ENCODE assay signal across 12 mouse cellular contexts in the genomic region with DNA sequence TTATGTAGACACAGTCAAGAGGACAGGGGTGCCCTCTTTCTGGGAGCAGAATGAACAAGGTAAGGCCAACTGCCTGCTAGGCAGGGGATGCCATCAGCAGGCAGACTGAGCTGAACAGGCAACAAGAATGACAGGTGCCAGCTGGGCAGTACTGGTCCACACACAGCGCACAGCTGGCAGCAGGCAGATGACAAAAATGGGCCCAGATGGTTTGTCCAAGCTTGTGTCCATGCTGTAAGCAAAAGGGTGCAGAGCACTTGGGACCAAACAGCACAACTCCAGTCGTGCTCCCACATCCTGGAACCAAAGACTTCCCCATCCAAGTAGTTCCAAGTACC. TPM values are rescaled to one million over a fixed set of nuclear protein-coding genes. Genes with fewer than 3 reads are reported as not detected.
DNase-seq lines count a peak whose midpoint lies in the region; ATAC-seq and TF ChIP-seq lines count a peak whose summit lies in the region.
"Had no signal": no experiment of that assay in that cellular context is flagged by ENCODE, and none has a peak within 500 bp of the region (broad histone marks: within the 10 kb centered on the region; RNA-seq: fewer than 3 reads in every experiment).

No protein-coding gene starts in this region.

- no peak for ATAC-seq in limb, embryonic 15.5 days (ENCODE audit: insufficient number of reproducible peaks, low FRiP score, low TSS enrichment, low read depth)
- peak; percentile 33; the same call in 1 of the 2 replicates for ATAC-seq in stomach, embryonic 14.5 days (ENCODE audit: insufficient number of reproducible peaks, insufficient read depth, low FRiP score, low read depth)

- peaks cover 66% of the 10 kb centered on the region for H3K4me1 ChIP-seq in hindbrain, embryonic 10.5 days (replicated peaks)
- H3K4me1 ChIP-seq in limb, embryonic 15.5 days = peaks cover 28% of the 10 kb centered on the region
- H3K4me1 ChIP-seq in stomach, embryonic 14.5 days (ENCODE audit: control insufficient read depth, insufficient read depth, low read length) = peaks cover 11% of the 10 kb centered on the region; the same call in 1 of the 2 replicates

- peak overlapping the region; percentile 20; the same call in 1 of the 2 replicates for H3K27ac ChIP-seq in layer of hippocampus, adult 2 months
- H3K27ac ChIP-seq in hindbrain, embryonic 10.5 days = peak overlapping the region; percentile 72
- H3K27ac ChIP-seq in limb, embryonic 15.5 days = no peak overlapping the region
- no peak overlapping the region; the same call in 1 of the 2 replicates for H3K27ac ChIP-seq in stomach, embryonic 14.5 days (ENCODE audit: low read length)

- TF ChIP-seq CTCF in layer of hippocampus, adult 2 months (conservative IDR thresholded peaks at IDR 0.05) = no peak; the same call in 1 of the 2 replicates

- peaks cover 15% of the 10 kb centered on the region; the same call in 1 of the 2 replicates for H3K27me3 ChIP-seq in hindbrain, embryonic 10.5 days (ENCODE audit: insufficient read depth, poor library complexity, severe bottlenecking)
- H3K27me3 ChIP-seq in limb, embryonic 15.5 days = 0 out of 2 replicates have a peak, but pooled peaks cover 4% of the 10 kb centered on the region
- no peaks in the 10 kb centered on the region for H3K27me3 ChIP-seq in stomach, embryonic 14.5 days (ENCODE audit: control insufficient read depth, insufficient read depth, low read length)

- H3K4me2 ChIP-seq in limb, embryonic 15.5 days = no peak overlapping the region
- no peak overlapping the region for H3K4me2 ChIP-seq in stomach, embryonic 14.5 days (replicated peaks; ENCODE audit: low read depth, low read length)

- 0 out of 2 replicates have a peak overlapping the region, but pooled peaks have one; percentile 20 for H3K9ac ChIP-seq in limb, embryonic 15.5 days
- 0 out of 2 replicates have a peak overlapping the region, but pooled peaks have one; percentile 7 for H3K9ac ChIP-seq in stomach, embryonic 14.5 days (replicated peaks; ENCODE audit: low read depth, low read length)

- WGBS in hindbrain, embryonic 10.5 days = 80% methylated on average over 2 of the region's 2 CpGs
- 78% methylated on average over 2 of the region's 2 CpGs for WGBS in limb, embryonic 15.5 days
- 74% methylated on average over 2 of the region's 2 CpGs for WGBS in stomach, embryonic 14.5 days

- no peaks in the 10 kb centered on the region for H3K36me3 ChIP-seq in hindbrain, embryonic 10.5 days
- no peaks in the 10 kb centered on the region for H3K36me3 ChIP-seq in limb, embryonic 15.5 days
- no peaks in the 10 kb centered on the region for H3K36me3 ChIP-seq in stomach, embryonic 14.5 days (ENCODE audit: control insufficient read depth, insufficient read depth, low read length)

- DNase-seq in layer of hippocampus, adult 2 months (ENCODE audit: low spot score in 2 of 2) = no peak
- no peak for DNase-seq in layer of hippocampus, adult 8-10 months (ENCODE audit: low spot score in 2 of 2)
- no peak for DNase-seq in hindbrain, embryonic 10.5 days (ENCODE audit: low spot score)
- DNase-seq in thymus, postnatal 0 days (ENCODE audit: low spot score) = no peak
- no peak for DNase-seq in urinary bladder, postnatal 4 days (ENCODE audit: low spot score in 2 of 2)

- no peaks in the 10 kb centered on the region for H3K9me3 ChIP-seq in hindbrain, embryonic 10.5 days
- H3K9me3 ChIP-seq in limb, embryonic 15.5 days = no peaks in the 10 kb centered on the region
- H3K9me3 ChIP-seq in stomach, embryonic 14.5 days (ENCODE audit: control insufficient read depth, low read depth, low read length) = no peaks in the 10 kb centered on the region

- H3K4me3 ChIP-seq in layer of hippocampus, adult 2 months = no peak overlapping the region
- no peak overlapping the region for H3K4me3 ChIP-seq in hindbrain, embryonic 10.5 days
- no peak overlapping the region for H3K4me3 ChIP-seq in limb, embryonic 15.5 days
- H3K4me3 ChIP-seq in stomach, embryonic 14.5 days (ENCODE audit: low read depth, low read length) = no peak overlapping the region
- H3K4me3 ChIP-seq: erythroblast, embryonic 14.5 days had no signal

RNA-seq across cellular contexts. Expression of a gene that starts 4.1 kb away (rescaled TPM):
- not detected for total RNA-seq in layer of hippocampus, adult 2 months (2021)
- not detected for total RNA-seq in layer of hippocampus, adult 8-10 months (2022)
- polyA plus RNA-seq in hindbrain, embryonic 10.5 days (2016; fragmentation: Nextera tagmentation; extraction: Ambion mirVana) = 0.25 and 0.35 TPM in 2 replicates
- 2.4 and 2.5 TPM in 2 replicates for polyA plus RNA-seq in limb, embryonic 15.5 days (2015; fragmentation: Nextera tagmentation; extraction: Ambion mirVana)
- 5.4 and 5.6 TPM in 2 replicates for polyA plus RNA-seq in stomach, embryonic 14.5 days (2014; fragmentation: Nextera tagmentation; extraction: Ambion mirVana)
- 0.94 and 1.1 TPM in 2 replicates for polyA plus RNA-seq in thymus, postnatal 0 days (2015; fragmentation: Nextera tagmentation; extraction: Ambion mirVana)
- polyA plus RNA-seq: brain, embryonic 14.5 days; erythroblast, embryonic 14.5 days had no signal

RNA-seq across cellular contexts. Expression of a gene that starts 20.6 kb away (rescaled TPM):
- total RNA-seq in layer of hippocampus, adult 2 months (2021) = not detected
- total RNA-seq in layer of hippocampus, adult 8-10 months (2022) = not detected
- polyA plus RNA-seq in hindbrain, embryonic 10.5 days (2016; fragmentation: Nextera tagmentation; extraction: Ambion mirVana) = not detected in 2 replicates
- polyA plus RNA-seq in limb, embryonic 15.5 days (2015; fragmentation: Nextera tagmentation; extraction: Ambion mirVana) = not detected in 2 replicates
- polyA plus RNA-seq in stomach, embryonic 14.5 days (2014; fragmentation: Nextera tagmentation; extraction: Ambion mirVana) = not detected in 2 replicates
- not detected in 2 replicates for polyA plus RNA-seq in thymus, postnatal 0 days (2015; fragmentation: Nextera tagmentation; extraction: Ambion mirVana)
- total RNA-seq: left cerebral cortex, postnatal 14 days had no signal
- polyA plus RNA-seq: brain, embryonic 14.5 days; kidney, embryonic 14.5 days; small intestine, adult 2 months had no signal

RNA-seq across cellular contexts. Expression of a gene that starts 25.0 kb away (rescaled TPM):
- total RNA-seq in layer of hippocampus, adult 2 months (2021) = 10 to 100 TPM; 77.6 to 82.3 TPM
- 10 to 100 TPM; 66.2 to 83.0 (median 73.9) TPM for total RNA-seq in layer of hippocampus, adult 8-10 months (2022)
- 18.3 and 21.9 TPM in 2 replicates for polyA plus RNA-seq in hindbrain, embryonic 10.5 days (2016; fragmentation: Nextera tagmentation; extraction: Ambion mirVana)
- polyA plus RNA-seq in limb, embryonic 15.5 days (2015; fragmentation: Nextera tagmentation; extraction: Ambion mirVana) = 56.8 and 72.0 TPM in 2 replicates
- 54.3 and 60.7 TPM in 2 replicates for polyA plus RNA-seq in stomach, embryonic 14.5 days (2014; fragmentation: Nextera tagmentation; extraction: Ambion mirVana)
- polyA plus RNA-seq in thymus, postnatal 0 days (2015; fragmentation: Nextera tagmentation; extraction: Ambion mirVana) = 59.8 and 61.1 TPM in 2 replicates

RNA-seq across cellular contexts. Expression of a gene that starts 58.7 kb away (rescaled TPM):
- 1 to 10 TPM in 1 of 2 experiments, under 1 TPM in 1; 0.88 to 1.6 TPM for total RNA-seq in layer of hippocampus, adult 2 months (2021)
- total RNA-seq in layer of hippocampus, adult 8-10 months (2022) = 1 to 10 TPM; 1.6 to 5.2 (median 3.5) TPM
- 0.14 and 0.32 TPM in 2 replicates for polyA plus RNA-seq in hindbrain, embryonic 10.5 days (2016; fragmentation: Nextera tagmentation; extraction: Ambion mirVana)
- 1.4 and 1.6 TPM in 2 replicates for polyA plus RNA-seq in limb, embryonic 15.5 days (2015; fragmentation: Nextera tagmentation; extraction: Ambion mirVana)
- polyA plus RNA-seq in stomach, embryonic 14.5 days (2014; fragmentation: Nextera tagmentation; extraction: Ambion mirVana) = 0.29 and 1.3 TPM in 2 replicates
- polyA plus RNA-seq in thymus, postnatal 0 days (2015; fragmentation: Nextera tagmentation; extraction: Ambion mirVana) = 0.45 and 0.55 TPM in 2 replicates
- polyA plus RNA-seq: erythroblast, embryonic 14.5 days had no signal

Comparison
In these comparisons a context has a peak if more than half of its experiments do, and no peak if none do; other contexts are left out.
1. H3K27ac ChIP-seq: peak in layer of hippocampus, adult 2 months (single experiment) and hindbrain, embryonic 10.5 days (single experiment); none in limb, embryonic 15.5 days (single experiment) and stomach, embryonic 14.5 days (single experiment).